Mouse (Mus musculus) cerebellum, adult 9-11 months (tissue): ENCODE measurements around the gene Zscan26.
A peak's percentile ranks its signal among the peaks of the same experiment; 100 is the strongest.
"Not testable (repeated sequence)": the region's sequence is repeated elsewhere in the genome, so short reads cannot be mapped to it uniquely, and the experiment has no call there.

Experiments used
- DNase-seq: peaks from one replicate; pipeline ENCODE4 v3.0.0; 2022

Gene Zscan26

DNA sequence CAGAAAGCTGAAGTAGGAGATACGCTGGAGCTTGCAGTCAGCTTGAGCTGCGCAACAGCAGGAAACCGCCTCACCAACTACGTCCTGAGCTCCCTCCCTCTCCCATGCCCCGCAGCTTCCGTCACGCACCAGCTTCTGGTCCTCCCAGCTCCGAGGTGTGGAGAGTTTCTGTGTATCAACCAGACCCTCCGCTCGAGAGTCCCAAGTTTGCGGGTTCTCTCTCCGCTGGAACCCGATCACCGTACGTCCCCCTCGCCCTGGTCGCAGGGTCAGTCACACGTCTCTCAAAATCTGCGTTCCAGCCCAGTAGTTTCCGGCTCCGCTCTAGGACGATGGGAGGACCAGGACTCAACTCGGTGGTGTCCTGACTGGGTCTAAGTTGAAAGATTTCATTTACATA lies at the start of gene Zscan26:
TSS of gene Zscan26 (minus strand) at position 282 of the 400 bp plus-strand sequence.
- peak; percentile 82 for DNase-seq

DNA sequence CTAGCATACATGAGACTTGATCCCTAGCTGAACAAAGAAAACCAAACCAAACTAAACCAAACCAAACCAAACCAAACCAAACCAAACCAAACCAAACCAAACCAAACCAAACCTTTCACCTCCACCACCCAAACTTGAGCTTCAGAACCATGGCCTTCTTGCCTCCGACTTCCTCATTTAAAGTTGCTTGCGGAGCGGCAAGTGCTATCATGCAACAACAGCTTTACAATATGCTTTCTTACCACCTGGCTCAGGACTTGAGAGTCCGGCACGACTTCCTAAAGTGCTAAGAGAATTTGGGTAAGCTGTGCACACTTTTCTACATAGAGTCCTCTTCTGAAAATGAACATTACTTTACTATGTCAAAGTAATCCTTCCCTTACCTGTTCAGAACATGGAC lies 48.8 kb upstream of the Zscan26 start:
- DNase-seq = no peak

DNA sequence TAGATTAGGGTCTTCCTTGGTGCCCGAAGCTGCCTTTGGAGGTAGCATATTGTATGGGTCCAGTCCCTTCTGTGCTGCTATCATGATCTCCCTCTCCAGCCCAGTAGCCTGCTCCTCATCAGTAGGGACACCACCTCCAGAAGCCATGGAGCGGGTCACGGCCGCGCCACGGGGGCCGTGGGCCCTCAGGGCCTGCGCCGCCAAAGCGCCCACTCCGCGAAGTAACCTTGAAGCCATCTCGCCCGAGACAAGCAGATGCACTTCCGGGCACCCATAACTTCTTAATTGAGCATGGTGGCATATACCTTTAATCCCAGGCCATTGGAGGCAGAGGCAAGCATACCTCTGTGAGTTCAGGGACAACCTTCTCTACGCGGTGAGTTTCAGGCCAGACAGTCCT lies 47.7 kb upstream of the Zscan26 start, which contains the start of gene Gm11273:
TSS of gene Gm11273 (minus strand) at position 237 of the 400 bp plus-strand sequence.
- DNase-seq = not testable (repeated sequence)

DNA sequence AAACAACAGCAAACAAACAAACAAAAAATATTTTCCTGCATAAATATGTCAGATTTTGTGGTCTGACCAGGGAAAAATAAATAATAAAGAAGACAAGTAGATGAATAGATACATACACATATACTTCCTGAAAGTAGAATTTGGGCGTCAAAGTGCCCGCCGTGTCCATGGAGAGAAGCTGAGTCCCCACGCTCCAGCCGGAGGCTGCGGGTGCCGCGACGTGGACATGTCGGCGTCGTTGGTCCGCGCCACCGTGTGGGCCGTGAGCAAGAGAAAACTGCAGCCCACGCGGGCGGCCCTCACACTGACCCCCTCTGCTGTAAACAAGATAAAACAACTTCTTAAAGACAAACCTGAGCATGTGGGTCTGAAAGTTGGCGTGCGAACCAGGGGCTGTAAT lies 41.5 kb upstream of the Zscan26 start, which contains the start of gene AK157302:
TSS of gene AK157302 (plus strand) at position 144 of the 400 bp plus-strand sequence.
- peak; percentile 13 for DNase-seq

DNA sequence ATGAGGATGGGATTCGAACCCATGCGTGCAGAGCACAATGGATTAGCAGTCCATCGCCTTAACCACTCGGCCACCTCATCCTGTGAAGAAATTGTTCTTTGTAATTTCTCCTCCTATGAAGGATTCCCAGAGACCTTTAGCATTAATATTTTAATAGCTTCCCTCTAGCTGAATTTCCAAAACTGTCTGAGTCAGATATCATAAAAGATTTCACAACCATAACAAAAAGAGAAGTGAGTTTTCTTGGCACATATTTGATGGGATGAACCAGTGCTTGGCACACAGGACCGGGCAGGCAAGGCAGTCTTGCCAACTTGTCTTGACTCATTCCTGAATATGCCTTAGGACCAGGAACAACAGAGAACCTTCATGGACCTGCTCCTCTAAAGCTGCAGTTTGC lies 39.3 kb upstream of the Zscan26 start:
- DNase-seq = no peak

DNA sequence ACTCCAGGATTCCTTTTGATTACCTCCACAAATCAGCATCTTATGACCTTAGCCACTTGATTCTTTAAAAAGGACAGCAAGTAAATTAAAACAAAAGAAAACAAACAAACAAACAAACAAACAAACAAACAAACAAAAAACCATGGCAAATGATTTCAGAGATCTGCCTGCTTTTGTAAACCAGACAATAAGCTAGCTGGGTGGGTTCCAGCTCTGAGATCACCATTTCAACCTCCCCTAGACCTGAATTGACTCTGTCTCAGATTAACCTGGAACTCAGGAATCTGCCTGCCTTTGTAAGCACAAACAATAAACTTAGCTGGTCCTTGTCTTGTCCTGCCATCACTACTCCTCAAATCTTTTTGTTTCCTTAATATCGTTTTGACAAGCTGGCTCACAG lies 33.4 kb upstream of the Zscan26 start:
- no peak for DNase-seq

DNA sequence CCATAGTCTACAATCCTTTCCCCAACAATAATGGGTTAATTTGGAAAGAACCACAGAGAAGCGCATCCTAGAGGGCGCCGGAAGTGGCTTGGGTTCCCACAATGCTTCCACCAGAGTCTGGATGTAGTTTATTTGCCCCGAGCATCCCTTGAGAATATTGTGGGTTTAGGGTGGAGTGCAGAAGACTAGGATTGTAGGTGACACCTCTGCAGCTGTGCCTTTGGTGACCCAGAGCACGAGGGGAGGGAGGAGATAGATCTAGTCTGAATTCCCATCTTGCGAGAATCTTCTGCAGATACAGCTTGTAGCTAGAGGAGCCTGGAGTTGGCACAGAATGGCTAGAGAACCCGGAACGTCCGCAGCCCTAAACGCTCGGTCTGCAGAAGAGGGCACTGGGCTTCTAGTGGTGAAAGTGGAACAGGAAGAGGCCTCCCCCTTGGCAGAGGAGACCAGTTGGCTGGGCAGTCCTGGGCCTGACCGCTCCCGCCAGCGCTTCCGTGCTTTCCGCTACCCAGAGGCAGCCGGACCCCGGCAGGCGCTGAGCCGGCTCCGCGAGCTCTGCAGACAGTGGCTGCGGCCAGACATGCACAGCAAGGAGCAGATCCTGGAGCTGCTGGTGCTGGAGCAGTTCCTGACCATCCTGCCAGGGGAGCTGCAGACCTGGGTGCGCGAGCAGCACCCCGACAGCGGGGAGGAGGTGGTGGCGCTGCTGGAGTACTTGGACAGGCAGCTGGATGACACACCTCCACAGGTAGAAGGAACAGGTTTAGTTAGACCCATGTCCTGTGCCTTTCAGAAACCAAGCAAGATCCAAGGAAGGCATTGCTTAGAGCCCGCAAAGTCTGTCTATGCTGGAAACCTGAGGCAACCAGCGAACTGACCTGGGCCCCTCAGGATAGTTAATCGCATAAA lies 25.5 kb upstream of the Zscan26 start, which contains the start of the genes Zkscan4 and Gm10065:
TSS of gene Zkscan4 (plus strand) at position 149 of the 912 bp plus-strand sequence.
TSS of gene Gm10065 (minus strand) at position 683 of the 912 bp plus-strand sequence.
- DNase-seq = peak; percentile 81

DNA sequence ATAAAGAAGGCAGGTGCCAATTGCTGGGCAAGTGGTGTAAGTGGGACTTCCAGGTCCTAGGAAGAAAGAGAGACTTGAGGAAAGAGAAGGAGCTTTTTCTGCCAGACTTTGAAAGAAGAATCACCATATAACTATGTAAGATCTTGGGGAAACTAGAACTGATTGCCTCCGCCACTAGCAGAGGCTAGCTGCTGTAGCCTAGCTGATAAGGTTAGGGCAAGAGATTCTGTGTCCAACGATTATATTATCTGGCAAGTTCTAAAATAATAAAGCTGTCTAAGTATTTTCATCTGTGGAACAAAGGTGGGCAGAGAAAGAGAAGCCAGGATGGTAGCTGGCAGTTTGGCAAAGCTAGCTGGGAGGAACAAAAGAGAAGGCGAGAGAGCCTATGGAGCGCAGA lies 18.9 kb upstream of the Zscan26 start:
- DNase-seq = no peak

DNA sequence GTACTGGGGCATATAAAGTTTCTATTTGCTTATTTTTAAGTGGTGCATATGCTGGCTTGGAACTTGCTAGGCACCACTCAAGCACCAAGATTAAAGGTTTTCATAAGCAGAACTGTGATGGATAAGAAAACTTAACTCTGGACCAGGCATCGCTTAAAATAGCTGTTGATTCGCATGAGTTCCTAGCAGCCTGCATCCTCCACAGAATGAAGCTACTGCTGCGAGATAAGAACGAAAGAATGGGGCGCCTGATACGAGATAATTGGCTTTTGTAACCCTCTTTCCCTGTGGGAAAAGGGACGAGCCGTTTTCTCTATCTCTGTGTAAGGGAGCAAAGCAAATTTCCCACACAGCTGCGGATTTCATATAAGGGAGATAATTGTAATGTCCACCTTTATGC lies 15.6 kb upstream of the Zscan26 start:
- no peak for DNase-seq

DNA sequence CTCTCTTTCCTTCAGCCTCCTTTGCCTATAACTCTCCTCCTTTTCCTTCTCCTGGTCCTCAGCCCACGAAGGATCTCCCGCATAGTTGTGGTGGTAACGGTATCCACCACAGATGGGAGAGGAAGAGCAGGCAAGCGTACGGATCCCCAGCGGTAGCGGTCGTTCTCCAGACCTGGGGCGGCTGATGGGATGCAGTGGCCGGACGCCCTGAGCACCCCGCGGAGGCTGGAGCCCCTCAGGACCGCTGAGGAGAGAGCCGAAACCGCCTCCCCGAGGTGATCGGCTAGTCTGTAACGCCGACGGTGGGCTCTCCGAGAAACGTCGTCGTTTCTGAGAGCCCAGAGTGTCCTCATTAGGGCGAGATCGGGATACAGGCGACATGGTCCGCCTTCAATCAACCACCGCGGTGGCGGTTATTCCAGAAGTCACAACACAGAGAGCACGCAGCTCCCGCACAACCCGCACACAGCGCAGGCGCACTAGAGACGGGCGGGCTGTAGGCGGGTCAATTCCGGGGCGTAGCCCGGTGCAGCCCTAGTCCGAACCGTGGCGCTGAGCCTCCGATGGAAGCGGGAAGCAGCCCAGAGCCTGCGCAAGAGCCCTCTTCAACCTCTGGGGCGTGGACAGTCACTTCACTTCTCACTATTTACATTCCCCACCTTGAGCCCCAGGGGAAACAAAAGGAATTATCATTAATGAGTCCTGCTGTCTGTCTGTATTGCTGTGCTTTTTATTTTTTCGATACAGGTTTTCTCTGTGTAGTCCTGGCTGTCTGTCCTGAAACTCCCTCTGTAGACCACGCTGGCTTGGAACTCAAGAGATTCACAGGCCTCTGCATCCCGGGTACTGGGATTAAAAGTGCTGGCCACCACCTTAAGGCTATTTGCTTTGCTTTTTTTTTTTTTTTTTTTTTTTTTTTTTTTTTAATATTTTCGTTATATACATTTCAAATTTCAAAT lies 14.8 kb upstream of the Zscan26 start, which contains the start of gene Nkapl:
TSS of gene Nkapl (minus strand) at position 449 of the 959 bp plus-strand sequence.
- DNase-seq = peak; percentile 89

DNA sequence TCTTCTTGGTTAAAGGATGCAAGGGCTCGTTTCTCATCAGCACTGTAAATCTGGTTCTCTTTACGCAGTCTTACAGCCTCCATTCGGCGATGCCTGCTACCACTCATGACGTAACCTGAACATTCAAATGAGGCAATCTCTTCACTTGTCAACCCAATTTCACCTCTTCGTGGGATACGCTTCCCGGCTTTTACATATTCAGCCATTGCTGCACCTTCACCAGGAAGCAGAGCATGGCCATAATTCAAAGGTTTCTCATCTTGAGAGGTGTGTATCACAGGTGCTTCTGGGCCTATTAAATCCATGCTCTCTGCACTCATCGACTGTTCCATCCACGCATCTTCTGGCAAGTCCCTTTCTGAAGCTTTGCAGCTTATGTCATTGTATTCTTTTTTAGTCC lies 13.8 kb upstream of the Zscan26 start:
- DNase-seq = no peak

DNA sequence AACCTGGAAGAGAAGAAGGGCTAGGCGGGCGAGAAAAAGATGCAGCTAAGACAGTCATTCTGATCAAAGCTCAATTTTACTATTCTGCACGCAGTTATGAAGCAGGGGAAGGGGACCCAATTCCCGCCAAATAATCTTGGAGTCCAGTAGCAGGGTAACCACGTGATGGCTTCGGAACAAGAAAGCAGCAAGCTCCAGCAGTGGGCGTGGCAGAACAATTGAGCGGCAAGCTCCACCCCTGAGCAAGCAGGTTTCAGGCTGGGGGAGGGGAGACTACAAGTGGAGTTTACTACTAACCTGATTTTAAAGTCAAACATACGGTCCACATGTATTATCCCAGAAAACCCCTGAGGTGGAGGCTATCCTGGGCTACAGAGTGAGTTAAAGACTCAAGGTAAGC lies 9.0 kb upstream of the Zscan26 start:
- not testable (repeated sequence) for DNase-seq

DNA sequence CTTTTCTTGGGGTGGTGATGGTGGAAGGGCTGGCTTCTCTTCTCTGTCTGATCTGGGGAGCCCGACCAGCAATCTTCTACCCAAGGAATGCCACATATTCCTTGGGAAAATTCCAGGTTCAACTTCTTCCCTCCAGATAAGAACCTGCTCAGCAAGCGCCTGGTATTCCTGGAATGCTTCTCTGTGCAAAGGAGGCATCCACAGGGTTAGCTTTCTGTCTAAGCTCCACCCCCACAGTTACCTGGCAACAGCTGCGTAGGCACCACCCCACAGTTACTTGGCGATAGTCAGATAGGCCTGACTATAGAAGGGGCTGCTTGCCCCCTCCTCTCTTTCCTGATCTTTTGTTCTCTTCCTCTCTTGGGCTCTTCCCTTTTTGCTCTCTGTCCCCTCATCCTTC lies 2.8 kb upstream of the Zscan26 start:
- no peak for DNase-seq

DNA sequence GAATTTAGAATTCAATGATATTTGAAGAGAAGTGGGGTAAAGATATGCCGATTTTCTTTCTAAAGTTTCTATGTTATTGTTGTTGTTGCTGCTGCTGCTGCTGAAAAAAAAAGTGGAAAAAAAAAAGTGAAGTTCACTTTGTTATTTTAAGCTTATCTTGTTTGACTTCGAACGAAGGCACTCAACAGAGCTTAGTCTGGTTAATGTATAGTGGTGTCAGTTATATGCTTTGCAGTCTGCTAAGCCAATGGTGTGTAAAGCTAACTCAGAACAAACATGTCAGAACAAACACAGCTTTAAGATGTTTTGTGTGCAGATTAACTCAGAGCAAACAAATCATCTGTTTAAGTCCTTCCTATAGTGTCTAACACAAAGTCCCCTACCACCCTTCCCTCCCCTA lies 603 bp upstream of the Zscan26 start:
- no peak for DNase-seq

DNA sequence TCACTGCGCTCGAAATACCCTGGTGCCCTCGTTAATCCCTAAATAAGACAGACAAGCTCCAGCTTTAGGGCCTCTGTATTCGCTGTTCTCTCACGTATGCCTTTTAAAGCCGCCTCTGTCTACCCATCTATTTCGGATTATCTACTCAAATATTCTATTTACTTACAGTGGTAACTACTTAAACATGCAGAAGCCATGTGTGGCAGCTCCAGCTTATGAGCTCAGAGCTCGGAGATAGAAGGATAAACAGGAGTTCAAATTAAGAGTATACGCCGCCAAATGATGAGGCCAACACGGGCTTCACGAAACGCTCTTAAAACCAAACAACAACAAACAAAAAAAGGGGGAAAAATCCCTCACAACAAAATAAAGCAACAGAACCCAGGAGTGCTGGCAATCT lies 488 bp downstream of the Zscan26 start:
- no peak for DNase-seq

DNA sequence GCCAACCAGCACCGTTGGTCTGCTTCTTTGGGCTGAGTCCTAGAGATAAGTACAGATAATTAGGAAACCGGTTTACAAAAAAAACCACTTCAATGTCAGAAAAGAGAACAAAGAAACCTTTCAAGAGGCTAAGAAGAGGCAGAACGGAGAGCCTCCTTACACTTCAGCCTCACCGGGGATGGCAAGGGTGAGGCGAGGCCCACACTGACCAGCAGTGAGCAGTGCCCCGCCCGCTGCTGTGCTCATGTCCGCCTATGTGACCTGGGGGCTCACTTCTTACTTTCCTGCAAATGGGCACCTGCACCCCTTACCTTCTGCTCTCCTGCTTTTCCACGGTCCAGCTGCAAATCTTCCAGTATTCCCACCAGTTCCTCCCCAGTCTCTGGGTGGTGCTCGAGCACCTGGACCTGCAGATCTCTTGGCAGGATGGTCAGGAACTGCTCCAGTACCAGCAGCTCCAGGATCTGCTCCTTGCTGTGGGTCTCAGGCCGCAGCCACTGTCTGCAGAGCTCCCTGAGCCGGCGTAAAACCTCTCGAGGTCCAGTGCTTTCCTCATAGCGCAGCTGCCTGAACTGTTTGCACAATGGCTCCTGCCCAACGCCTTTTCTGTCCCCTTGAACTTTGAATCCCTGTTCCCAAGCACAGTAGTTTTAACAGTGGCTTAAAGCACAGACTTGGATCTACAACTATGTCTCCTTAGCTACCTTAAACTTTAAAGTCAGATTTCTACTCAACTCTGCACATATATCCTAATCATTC lies 5.5 kb downstream of the Zscan26 start:
- no peak for DNase-seq

DNA sequence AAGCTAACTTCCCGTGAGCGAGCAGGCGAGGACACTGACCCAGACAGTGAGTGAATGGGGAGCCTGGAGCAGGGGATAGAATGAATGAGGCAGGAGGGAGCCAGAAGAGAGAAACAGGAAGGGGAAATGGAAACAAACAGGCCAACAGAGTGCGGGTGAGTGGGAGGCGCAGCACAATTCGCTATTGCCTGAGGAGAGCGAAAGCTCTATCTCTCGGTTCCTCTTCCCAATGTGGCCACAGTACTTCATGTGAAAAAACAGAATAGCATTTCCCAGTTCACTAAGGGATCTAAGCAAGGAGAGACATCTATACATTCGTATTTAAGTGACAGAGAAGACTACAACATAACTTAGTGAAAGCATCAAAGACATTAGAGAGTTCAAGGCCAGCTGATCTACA lies 6.7 kb downstream of the Zscan26 start:
- no peak for DNase-seq

DNA sequence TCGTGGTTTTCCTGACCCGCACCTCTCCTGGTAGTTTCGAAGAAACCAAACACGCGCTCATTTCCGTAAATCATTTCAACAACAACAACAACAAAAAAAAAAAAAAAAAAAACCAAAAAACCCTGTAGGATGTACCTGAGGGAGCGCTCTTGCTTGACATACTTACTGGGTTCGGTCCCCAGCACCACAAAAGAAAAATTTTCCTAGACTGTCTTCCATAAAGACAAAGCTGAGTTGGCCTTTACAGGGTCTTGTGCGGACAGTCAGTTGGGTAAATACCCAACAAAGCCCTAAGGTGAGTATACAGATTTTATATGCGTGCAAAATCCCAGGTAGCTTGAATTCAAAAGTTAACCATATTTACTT lies 12.3 kb downstream of the Zscan26 start:
- DNase-seq = no peak

DNA sequence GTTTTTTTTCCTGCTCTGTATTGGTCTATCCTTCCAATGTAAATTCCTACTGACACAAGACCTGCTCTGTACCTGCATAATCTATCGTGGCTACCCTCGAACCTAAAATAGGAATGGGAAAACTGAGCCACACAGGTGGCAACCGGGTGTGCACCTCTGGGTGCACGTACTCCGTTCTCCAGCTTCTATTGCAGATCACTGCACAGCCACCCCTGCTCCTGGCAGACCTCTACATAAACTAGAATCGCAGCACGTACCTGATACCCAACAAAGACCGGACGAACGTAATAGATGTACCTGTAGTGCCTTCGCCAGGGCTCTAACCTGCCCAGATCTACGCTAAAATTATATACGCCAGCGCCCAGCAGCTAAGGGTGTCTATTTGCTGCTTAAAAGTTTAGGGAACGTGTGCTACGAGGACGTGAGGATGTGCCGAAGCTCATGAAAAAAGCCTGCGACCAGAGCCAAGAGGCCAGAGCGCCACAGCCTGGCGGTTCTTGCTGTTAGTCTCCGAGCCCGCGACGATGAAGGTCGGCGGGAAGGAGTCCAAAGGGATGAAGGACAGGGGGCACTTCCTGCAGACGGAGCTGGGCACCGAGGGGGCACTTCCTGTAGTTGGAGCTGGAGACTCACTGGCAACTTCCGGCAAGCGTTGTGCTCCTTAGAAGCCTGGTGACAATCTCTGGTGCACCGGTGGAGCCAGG lies 12.9 kb downstream of the Zscan26 start, which contains the start of gene Pgbd1:
TSS of gene Pgbd1 (minus strand) at position 556 of the 704 bp plus-strand sequence.
- DNase-seq = peak; percentile 88

DNA sequence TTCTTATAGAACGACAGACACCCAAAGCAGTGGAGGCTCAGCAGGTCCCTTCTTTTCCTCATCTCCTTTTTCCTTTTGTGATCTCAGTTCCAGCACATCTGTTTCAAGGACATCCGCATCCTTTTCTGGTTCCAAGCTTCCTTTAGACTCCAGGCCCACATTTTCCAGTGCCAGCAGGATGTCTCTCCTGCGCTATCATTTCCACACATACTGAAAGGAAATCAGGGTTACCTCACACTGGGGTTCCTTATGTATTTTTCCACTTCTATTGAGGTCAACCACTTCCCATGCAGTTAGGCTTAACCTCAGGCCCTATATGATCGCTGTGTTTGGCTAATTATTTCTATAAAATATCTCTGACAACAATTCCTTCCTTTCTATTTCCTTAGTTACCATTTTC lies 18.1 kb downstream of the Zscan26 start:
- no peak for DNase-seq

DNA sequence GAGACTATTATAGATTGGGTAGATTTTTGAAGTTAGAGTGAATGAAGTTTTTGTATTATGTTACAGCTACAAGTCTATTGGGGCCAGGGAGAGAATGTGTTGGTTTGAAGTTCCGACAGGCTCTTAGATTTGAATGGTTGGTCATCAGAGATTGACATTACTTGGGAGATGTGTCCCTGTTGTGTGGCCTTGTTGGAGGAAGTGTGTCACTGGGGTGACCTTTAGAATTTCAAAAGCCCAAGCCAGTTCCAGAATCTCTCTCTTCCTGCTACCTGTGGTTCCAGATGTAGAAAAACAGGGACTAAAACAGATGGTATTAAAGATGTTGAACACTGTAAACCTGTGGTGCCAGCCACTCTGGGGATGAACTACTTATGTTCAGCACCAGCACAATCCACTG lies 25.9 kb downstream of the Zscan26 start:
- no peak for DNase-seq

DNA sequence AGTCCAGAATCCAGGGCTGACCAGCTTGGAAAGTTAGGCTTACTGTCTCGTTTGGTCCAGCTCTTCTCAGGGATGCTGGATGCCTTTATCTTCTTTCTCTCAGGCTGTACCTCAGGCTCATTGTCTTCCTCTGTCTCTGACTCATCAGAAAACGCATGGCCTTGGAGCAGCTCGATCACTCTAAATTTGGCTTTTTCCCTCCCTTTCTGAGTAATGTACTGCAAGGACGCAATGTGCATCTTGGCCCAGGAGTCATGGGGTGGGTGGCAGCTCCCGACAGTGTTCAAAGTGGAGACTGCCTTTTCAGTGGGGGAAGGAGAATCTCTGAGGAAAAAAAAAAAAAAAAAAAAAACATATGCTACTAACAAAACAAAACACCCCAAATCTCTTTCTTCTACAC lies 30.2 kb downstream of the Zscan26 start:
- DNase-seq = no peak
